Mouse (Mus musculus) stomach, embryonic 14.5 days (tissue): ENCODE measurements around the gene Cbx5. TPM values are rescaled to one million over a fixed set of nuclear protein-coding genes. Genes with fewer than 3 reads are reported as not detected.
"Not testable (repeated sequence)": the region's sequence is repeated elsewhere in the genome, so short reads cannot be mapped to it uniquely, and the experiment has no call there.

Experiments used
- ATAC-seq: fragments of 200-750 bp; cut with Nextera tagmentation; 2 replicates; pipeline ENCODE4 v1.8.0; 2017; ENCODE audit warnings: low read depth, moderate TSS enrichment; ENCODE audit not compliant: insufficient number of reproducible peaks, insufficient read depth, low FRiP score
- H3K27ac ChIP-seq: fragments of 300-500 bp; sonication (generic); 2 replicates; pipeline ENCODE4 v1.5.1; 2014; ENCODE audit warnings: mild to moderate bottlenecking, low read length, moderate library complexity, mixed read lengths
- H3K27me3 ChIP-seq: fragments of 300-500 bp; sonication (generic); 2 replicates; pipeline ENCODE4 v1.6.1; 2014; ENCODE audit warnings: low read length, control low read depth, mixed read lengths; ENCODE audit not compliant: control insufficient read depth, insufficient read depth
- H3K36me3 ChIP-seq: fragments of 300-500 bp; sonication (generic); 2 replicates; pipeline ENCODE4 v1.6.1; 2014; ENCODE audit warnings: mild to moderate bottlenecking, control low read depth, low read length, moderate library complexity, mixed read lengths; ENCODE audit not compliant: control insufficient read depth, insufficient read depth
- H3K4me1 ChIP-seq: fragments of 300-500 bp; sonication (generic); 2 replicates; pipeline ENCODE4 v1.6.1; 2014; ENCODE audit warnings: low read length, control low read depth, mixed read lengths; ENCODE audit not compliant: control insufficient read depth, insufficient read depth
- H3K4me2 ChIP-seq: fragments of 300-500 bp; sonication (generic); replicated peaks from 2 replicates; pipeline ENCODE4 v1.6.1; 2014; ENCODE audit warnings: low read depth, low read length, control low read depth
- H3K4me3 ChIP-seq: fragments of 300-500 bp; sonication (generic); 2 replicates; pipeline ENCODE4 v1.5.1; 2014; ENCODE audit warnings: low read depth, low read length, control low read depth
- H3K9ac ChIP-seq: fragments of 300-500 bp; sonication (generic); replicated peaks from 2 replicates; pipeline ENCODE4 v1.6.1; 2014; ENCODE audit warnings: low read depth, mild to moderate bottlenecking, control low read depth, low read length, moderate library complexity, mixed read lengths
- H3K9me3 ChIP-seq: fragments of 300-500 bp; sonication (generic); 2 replicates; pipeline ENCODE4 v1.6.1; 2016; ENCODE audit warnings: low read depth, low read length, control low read depth; ENCODE audit not compliant: control insufficient read depth
- WGBS: fragments of 180-500 bp; shearing (Covaris S2); extraction: QIAGEN DNeasy Blood & Tissue Kit; methylation state at CpG from one replicate; pipeline ENCODE4 v1.1.7; 2014; 5-methylcytosine and 5-hydroxymethylcytosine counted together
- polyA plus RNA-seq: library from polyadenylated mRNA; unstranded; fragments of >200 nt; fragmentation: Nextera tagmentation; extraction: Ambion mirVana; gene quantifications from 2 replicates; pipeline ENCODE4 v1.2.1, GENCODE M21; 2014

The Cbx5 gene
- polyA plus RNA-seq, 1 experiment from 2014 or later, result 154 TPM

- WGBS, result 94% methylated on average over 3 of the region's 3 CpGs
- not testable (repeated sequence) for H3K36me3 ChIP-seq, H3K4me2 ChIP-seq, H3K9ac ChIP-seq, H3K9me3 ChIP-seq, H3K27ac ChIP-seq, H3K4me3 ChIP-seq, H3K27me3 ChIP-seq, H3K4me1 ChIP-seq, ATAC-seq
Measured at GRCm38 (mm10) chr15:103275943-103276342, 36.3 kb upstream of the Cbx5 start.

- Histone ChIP-seq H3K4me3 (peak within 1 kb of the TSS; percentile 77), H3K4me1 (peaks cover 7% of the 10 kb centered on the region; the same call in 1 of the 2 replicates), H3K36me3 (no peaks in the 10 kb centered on the region; the same call in 1 of the 2 replicates), H3K4me2 (peak within 1 kb of the TSS; percentile 64), H3K27me3 (no peaks in the 10 kb centered on the region), H3K9me3 (no peaks in the 10 kb centered on the region), H3K27ac (0 out of 2 replicates have a peak within 1 kb of the TSS, but pooled peaks have one; percentile 23), H3K9ac (peak within 1 kb of the TSS; percentile 81)
- ATAC-seq, result peak; percentile 99
- under 1% methylated on average over 38 of the region's 38 CpGs for WGBS
Measured at GRCm38 (mm10) chr15:103272419-103273279, 33.0 kb upstream of the Cbx5 start, which contains the start of gene Copz1. TSS of gene Copz1 (plus strand) at chr15:103272714.

GRCm38 (mm10) chr15:103268903-103269302, 29.3 kb upstream of the Cbx5 start:
- Histone ChIP-seq H3K9ac (no peak overlapping the region), H3K36me3 (no peaks in the 10 kb centered on the region), H3K27ac (no peak overlapping the region), H3K4me1 (peaks cover 5% of the 10 kb centered on the region; the same call in 1 of the 2 replicates), H3K4me3 (no peak overlapping the region), H3K9me3 (no peaks in the 10 kb centered on the region), H3K4me2 (no peak overlapping the region), H3K27me3 (no peaks in the 10 kb centered on the region)
- ATAC-seq, result no peak
- 81% methylated on average over 4 of the region's 4 CpGs for whole genome bisulfite sequencing

- Histone ChIP-seq H3K4me1 (no peaks in the 10 kb centered on the region), H3K9ac (no peak overlapping the region), H3K36me3 (no peaks in the 10 kb centered on the region), H3K4me3 (no peak overlapping the region), H3K27ac (no peak overlapping the region), H3K27me3 (no peaks in the 10 kb centered on the region), H3K4me2 (no peak overlapping the region), H3K9me3 (no peaks in the 10 kb centered on the region)
- 84% methylated on average over 2 of the region's 2 CpGs for WGBS
- no peak for ATAC-seq
Measured at GRCm38 (mm10) chr15:103264794-103265193, 25.2 kb upstream of the Cbx5 start.

GRCm38 (mm10) chr15:103259989-103260388, 20.4 kb upstream of the Cbx5 start:
- no peaks in the 10 kb centered on the region for H3K27me3 ChIP-seq
- peaks cover 7% of the 10 kb centered on the region for H3K4me1 ChIP-seq
- no peak overlapping the region for H3K4me2 ChIP-seq
- no peak for ATAC-seq
- 46% methylated on average over 1 of the region's 1 CpGs for WGBS
- H3K36me3 ChIP-seq, result no peaks in the 10 kb centered on the region
- no peaks in the 10 kb centered on the region for H3K9me3 ChIP-seq
- no peak overlapping the region for H3K9ac ChIP-seq
- H3K27ac ChIP-seq, result no peak overlapping the region
- no peak overlapping the region for H3K4me3 ChIP-seq

GRCm38 (mm10) chr15:103259162-103259561, 19.5 kb upstream of the Cbx5 start:
- Histone ChIP-seq H3K9me3 (no peaks in the 10 kb centered on the region), H3K4me2 (no peak overlapping the region), H3K36me3 (no peaks in the 10 kb centered on the region), H3K4me3 (no peak overlapping the region), H3K4me1 (peaks cover 11% of the 10 kb centered on the region), H3K27ac (no peak overlapping the region), H3K27me3 (no peaks in the 10 kb centered on the region), H3K9ac (no peak overlapping the region)
- WGBS, result 86% methylated on average over 5 of the region's 5 CpGs
- no peak for ATAC-seq

GRCm38 (mm10) chr15:103257790-103258728, 18.4 kb upstream of the Cbx5 start, which contains the start of gene Nfe2:
TSS of gene Nfe2 (minus strand) at chr15:103258403.
- no peaks in the 10 kb centered on the region for H3K9me3 ChIP-seq
- no peak within 1 kb of the TSS for H3K9ac ChIP-seq
- H3K36me3 ChIP-seq, result no peaks in the 10 kb centered on the region
- H3K27ac ChIP-seq, result no peak within 1 kb of the TSS
- WGBS, result 11% methylated on average over 15 of the region's 15 CpGs
- H3K4me1 ChIP-seq, result peaks cover 11% of the 10 kb centered on the region
- peak within 1 kb of the TSS; percentile 27 for H3K4me2 ChIP-seq
- H3K4me3 ChIP-seq, result no peak within 1 kb of the TSS; the same call in 1 of the 2 replicates
- no peaks in the 10 kb centered on the region for H3K27me3 ChIP-seq
- peak; percentile 93 for ATAC-seq
